Mouse (Mus musculus) cerebellum, adult 18-20 months (tissue): Measurements from ENCODE around the gene Sfxn3.

Experiments used
- DNase-seq, 2 experiments: peaks; one replicate each; pipeline ENCODE4 v3.0.0; 2021

Sfxn3 gene

GRCm38 (mm10) chr19:45047417-45047934, at the start of gene Sfxn3:
Gene Sfxn3, plus strand, starts transcription at chr19:45047503.
- DNase-seq, result peak; percentile 96

GRCm38 (mm10) chr19:44997786-44998185, 49.5 kb upstream of the Sfxn3 start:
- peak in 1 of 2 experiments; percentile 28 for DNase-seq

- no peak for DNase-seq
Measured at GRCm38 (mm10) chr19:44999647-45000046, 47.7 kb upstream of the Sfxn3 start.

GRCm38 (mm10) chr19:45002301-45002700, 45.0 kb upstream of the Sfxn3 start:
- no peak for DNase-seq

- DNase-seq, result no peak
Measured at GRCm38 (mm10) chr19:45003740-45004516, 43.4 kb upstream of the Sfxn3 start.

- DNase-seq, result peak in 1 of 2 experiments; percentile 33
Measured at GRCm38 (mm10) chr19:45005444-45005843, 41.9 kb upstream of the Sfxn3 start, which contains the start of gene Twnk. Gene Twnk, plus strand, starts transcription at chr19:45005663.

GRCm38 (mm10) chr19:45005957-45006712, 41.2 kb upstream of the Sfxn3 start, which contains the start of gene Mrpl43:
Gene Mrpl43, minus strand, starts transcription at chr19:45006442.
- DNase-seq, result peak; percentile 96

GRCm38 (mm10) chr19:45007021-45007420, 40.3 kb upstream of the Sfxn3 start:
- peak in 1 of 2 experiments; percentile 28 for DNase-seq

- peak in 1 of 2 experiments; percentile 24 for DNase-seq
Measured at GRCm38 (mm10) chr19:45007425-45008191, 39.7 kb upstream of the Sfxn3 start.

DNA sequence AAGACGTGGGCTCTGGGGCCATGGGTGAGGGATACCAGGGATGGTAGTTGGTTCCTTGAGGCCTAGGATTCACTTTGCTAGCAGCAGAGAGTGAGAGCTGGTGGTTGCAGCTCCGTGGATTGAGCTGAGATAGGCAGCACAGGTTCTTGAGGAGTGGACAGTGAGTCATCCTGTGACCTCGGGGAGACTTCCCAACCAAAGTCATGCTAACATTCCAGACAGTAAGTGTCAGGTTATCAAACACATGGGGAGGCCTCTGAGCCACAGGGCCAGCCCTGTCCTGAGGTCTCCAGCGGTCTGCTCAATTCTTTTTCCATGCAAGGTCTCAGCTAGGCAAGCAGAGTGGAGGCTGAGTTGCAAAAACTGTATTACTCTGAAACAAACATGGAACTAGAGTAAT, 36.7 kb upstream of the Sfxn3 start:
- no peak for DNase-seq

DNA sequence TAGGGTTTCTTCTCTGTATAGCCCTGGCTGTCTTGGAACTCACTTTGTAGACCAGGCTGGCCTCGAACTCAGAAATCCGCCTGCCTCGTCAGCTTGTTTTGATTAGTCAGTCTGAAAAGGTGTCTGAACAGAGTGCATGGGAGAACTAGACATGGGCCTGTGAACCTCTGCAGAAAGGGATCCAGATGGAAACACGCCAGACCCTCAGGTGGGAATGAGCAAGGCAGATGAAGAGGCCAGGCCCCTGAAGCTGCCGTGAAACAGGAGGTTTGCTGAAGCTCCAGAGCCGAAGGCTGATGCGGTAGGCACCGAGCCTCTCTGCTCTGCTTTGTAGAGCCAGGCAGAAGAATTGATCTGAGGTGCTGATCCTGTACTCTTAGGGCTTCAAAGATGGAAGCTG, 35.1 kb upstream of the Sfxn3 start:
- no peak for DNase-seq

DNA sequence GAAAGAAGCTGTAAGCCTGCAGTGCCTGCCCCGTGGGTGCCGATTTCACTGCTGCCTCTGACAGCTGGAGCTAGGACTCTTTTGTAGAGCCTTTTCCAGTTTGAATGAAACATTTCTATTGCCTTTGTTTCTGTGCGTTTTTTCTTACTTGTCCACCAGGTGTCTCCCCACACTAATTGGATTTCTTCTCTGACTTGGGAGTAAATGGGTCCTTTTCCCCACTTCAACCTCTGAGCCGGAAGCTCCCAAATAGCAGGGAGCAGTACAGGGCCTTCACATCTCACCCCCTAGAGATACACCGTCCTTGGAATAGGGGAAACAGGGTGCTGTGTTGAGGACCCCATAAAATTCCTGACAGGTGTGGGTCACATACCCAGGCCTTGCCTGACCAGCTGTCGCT, 34.7 kb upstream of the Sfxn3 start:
- DNase-seq, result peak in 1 of 2 experiments; percentile 52

- DNase-seq, result no peak
Measured at GRCm38 (mm10) chr19:45013581-45014225, 33.6 kb upstream of the Sfxn3 start.

DNA sequence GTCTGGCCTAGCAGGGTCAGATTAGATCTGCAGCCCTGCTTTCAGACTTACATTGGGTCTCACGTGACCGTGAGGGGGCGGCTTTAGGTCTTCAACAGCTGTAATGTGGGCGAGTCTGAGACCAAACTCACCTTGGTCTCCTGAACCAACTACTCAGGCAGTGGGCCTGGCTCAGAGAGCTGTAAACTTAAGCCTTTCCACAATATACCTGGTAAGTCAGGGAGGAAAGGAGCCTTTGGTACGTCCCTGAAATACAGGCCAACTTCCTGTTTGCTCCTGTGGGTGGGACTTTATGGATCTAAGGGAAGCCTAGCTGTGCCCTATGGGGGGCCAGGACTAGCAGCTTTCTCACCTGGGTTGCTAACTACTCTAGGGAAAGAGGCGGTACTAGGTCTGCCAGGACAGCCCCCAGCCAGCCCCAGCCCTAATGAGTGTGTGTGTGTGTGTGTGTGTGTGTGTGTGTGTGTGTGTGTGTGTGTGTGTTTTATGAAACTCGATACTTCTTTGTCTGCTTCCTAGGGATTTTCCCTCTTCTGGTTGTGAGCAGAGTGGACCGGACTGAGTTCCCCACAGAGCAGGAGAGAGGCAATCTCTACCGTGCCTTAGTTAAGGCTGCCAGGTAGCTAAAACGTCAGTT, 32.9 kb upstream of the Sfxn3 start, which contains the start of gene Lzts2:
Gene Lzts2 (plus strand): TSS at position 80 of the 637 bp plus-strand sequence.
- DNase-seq, result no peak

DNA sequence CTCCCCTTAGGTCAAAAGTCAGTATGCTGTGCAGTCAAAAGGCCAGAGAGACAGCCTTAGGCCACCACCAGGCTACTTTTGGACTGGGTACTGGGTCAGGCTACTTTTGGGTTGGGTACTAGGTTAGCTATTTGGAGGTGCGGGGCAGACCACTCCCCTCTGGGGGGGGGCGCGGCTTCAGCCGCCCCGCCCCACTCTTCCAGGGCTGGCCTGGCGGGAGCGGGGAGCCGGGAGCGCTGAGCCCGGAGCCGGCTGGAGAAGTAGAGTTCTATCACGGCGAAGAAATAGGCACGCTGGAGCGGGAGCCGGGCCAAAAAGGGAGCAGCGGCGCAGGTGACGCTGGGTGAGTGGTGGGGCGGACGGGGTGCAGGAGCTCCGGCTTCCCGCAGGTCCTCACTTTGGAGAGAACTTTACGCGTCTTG, 32.3 kb upstream of the Sfxn3 start:
- peak; percentile 66 to 76 for DNase-seq

DNA sequence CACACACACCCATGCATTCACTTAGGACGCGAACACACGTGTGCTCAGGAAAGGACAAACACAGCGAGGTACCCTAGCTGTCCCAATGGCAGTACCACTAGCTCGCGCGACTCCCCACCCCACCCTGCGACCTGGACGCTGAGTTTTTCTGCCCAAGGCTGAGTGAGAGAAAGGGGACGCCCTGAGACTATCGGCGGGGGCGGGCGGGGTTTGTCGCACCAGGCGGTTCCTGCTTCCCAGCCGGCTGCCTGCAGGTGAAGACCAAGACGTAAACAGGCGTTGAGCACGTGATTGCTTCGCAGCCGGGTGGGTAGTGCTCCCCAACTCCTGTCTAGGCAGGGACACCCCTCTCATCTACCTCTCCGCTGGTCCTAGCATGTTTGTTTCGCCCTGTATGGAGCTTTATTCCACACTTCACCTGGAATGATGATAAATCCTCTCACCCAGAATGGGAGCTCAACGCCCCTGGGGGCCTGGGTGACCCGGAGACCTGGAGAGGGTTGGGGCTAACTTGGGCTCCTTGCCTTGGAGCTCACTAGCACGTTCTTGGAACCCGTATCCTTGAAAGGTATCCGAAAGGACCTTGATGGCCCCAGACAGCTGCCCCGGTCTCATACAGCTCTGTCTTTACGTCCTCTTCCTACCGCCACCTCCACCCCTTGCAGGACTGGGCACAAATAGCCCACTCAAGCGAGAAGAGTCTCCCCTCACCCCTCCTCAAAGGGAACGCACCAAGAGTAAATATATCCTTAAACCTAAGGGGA, 31.6 kb upstream of the Sfxn3 start:
- peak; percentile 75 to 78 for DNase-seq

DNA sequence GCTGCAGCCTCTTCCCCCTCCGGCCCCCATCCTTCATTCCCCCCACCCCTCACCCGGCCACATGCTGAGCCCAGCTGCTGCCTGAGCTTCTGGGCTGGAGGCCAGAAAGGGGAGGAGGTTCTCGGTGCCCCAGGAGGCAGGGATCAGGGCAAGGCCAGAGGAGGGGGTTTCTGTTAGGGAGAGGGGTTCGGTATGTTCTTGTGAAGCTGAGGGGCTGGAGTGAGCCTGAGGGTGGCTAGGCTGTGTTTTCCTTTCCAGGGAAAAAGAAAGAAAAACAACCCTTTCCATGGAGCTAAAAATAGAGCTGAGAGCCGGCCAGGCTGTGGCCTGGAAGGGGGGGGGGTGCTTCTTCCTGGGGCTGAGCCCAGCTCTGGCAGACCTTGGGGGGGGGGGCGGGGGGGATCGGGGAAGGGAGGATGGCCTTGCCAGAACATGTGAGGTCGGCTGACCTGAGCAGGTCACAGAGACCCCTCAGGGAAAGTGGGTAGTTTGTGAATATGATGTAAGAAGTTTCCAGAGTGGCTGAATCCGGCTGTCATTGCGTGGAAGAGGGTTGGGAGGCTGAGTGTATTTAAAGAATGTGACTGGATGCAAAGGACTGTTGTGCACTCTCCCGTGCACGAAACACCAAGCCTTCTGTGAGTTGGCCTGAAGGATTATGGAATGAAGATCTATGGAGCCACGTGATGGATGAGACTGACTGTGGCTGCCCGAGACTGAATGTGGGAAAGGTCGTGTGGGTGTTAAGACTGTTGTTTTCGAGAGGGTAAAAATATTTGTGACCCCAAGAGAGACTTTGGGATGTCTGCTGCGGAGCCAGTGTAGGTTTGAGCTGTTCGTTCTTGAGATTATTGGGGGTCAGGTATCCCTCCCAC, 30.7 kb upstream of the Sfxn3 start:
- peak; percentile 83 to 87 for DNase-seq

- peak; percentile 80 to 85 for DNase-seq
Measured at GRCm38 (mm10) chr19:45017216-45017771, 30.0 kb upstream of the Sfxn3 start.

DNA sequence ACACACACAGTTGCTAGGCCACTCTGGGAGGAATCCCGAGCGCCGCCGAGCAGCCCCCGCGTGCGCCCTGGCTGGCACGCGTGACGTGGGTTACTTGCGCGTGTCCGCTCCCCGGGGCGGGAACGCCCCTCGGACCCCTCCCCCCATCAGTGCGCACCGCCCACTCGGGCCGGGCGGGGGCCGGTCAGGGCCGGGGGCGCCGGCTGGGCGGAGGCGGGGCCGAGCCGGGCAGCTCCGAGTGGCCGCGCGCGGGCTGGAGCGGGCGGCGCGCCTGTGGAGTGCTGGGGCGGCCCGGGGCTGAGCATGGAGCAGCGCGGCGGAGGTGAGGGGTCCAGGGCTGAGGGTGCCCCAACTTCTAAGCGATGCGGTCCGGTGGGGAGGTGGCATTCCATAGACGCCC, 29.4 kb upstream of the Sfxn3 start:
- peak; percentile 66 to 83 for DNase-seq
